Mouse (Mus musculus) heart, embryonic 11.5 days (tissue): ENCODE data around the gene Cchcr1. TPM values are rescaled to one million over a fixed set of nuclear protein-coding genes. Genes with fewer than 3 reads are reported as not detected.

Experiments
- ATAC-seq: fragments of 200-750 bp; cut with Nextera tagmentation; replicated peaks from 2 replicates; pipeline ENCODE4 v1.8.0; 2017; ENCODE audit warnings: moderate library complexity; ENCODE audit not compliant: insufficient number of reproducible peaks, low FRiP score, low TSS enrichment
- H3K27ac ChIP-seq: fragments of 300-500 bp; sonication (generic); 2 replicates; pipeline ENCODE4 v1.5.1; 2014; ENCODE audit warnings: mild to moderate bottlenecking, low read depth, low read length
- H3K27me3 ChIP-seq: fragments of 300-500 bp; sonication (generic); 2 replicates; pipeline ENCODE4 v1.6.1; 2014; ENCODE audit warnings: mild to moderate bottlenecking, low read length, mixed read lengths; ENCODE audit not compliant: control insufficient read depth, insufficient read depth
- H3K36me3 ChIP-seq: fragments of 300-500 bp; sonication (generic); 2 replicates; pipeline ENCODE4 v1.6.1; 2014; ENCODE audit warnings: mild to moderate bottlenecking, low read length, moderate library complexity, mixed read lengths; ENCODE audit not compliant: control insufficient read depth, insufficient read depth
- H3K4me1 ChIP-seq: fragments of 300-500 bp; sonication (generic); 2 replicates; pipeline ENCODE4 v1.6.1; 2014; ENCODE audit warnings: low read length; ENCODE audit not compliant: control insufficient read depth, insufficient read depth
- H3K4me2 ChIP-seq: fragments of 300-500 bp; sonication (generic); 2 replicates; pipeline ENCODE4 v1.6.1; 2014; ENCODE audit warnings: mild to moderate bottlenecking, moderate library complexity
- H3K4me3 ChIP-seq: fragments of 300-500 bp; sonication (generic); 2 replicates; pipeline ENCODE4 v1.5.1; 2014; ENCODE audit warnings: low read depth, low read length
- H3K9ac ChIP-seq: fragments of 300-500 bp; sonication (generic); 2 replicates; pipeline ENCODE4 v1.6.1; 2014; ENCODE audit warnings: mild to moderate bottlenecking, low read depth, low read length, moderate library complexity
- H3K9me3 ChIP-seq: fragments of 300-500 bp; sonication (generic); replicated peaks from 2 replicates; pipeline ENCODE4 v1.6.1; 2016; ENCODE audit warnings: low read length; ENCODE audit not compliant: control insufficient read depth
- WGBS: fragments of 180-500 bp; shearing (Covaris S2); extraction: QIAGEN DNeasy Blood & Tissue Kit; methylation state at CpG from one replicate; pipeline ENCODE4 v1.1.7; 2014; ENCODE audit not compliant: insufficient replicate concordance; 5-methylcytosine and 5-hydroxymethylcytosine counted together
- polyA plus RNA-seq: library from polyadenylated mRNA; unstranded; fragments of >200 nt; fragmentation: Nextera tagmentation; extraction: Ambion mirVana; gene quantifications from 2 replicates; pipeline ENCODE4 v1.2.1, GENCODE M21; 2014

Cchcr1 gene
- polyA plus RNA-seq, 1 experiment from 2014 or later, result 12.8 TPM

- Histone ChIP-seq H3K4me1 (no peaks in the 10 kb centered on the region), H3K9ac (no peak overlapping the region), H3K27ac (no peak overlapping the region), H3K4me3 (no peak overlapping the region), H3K9me3 (no peaks in the 10 kb centered on the region), H3K36me3 (no peaks in the 10 kb centered on the region), H3K4me2 (no peak overlapping the region), H3K27me3 (no peaks in the 10 kb centered on the region)
- ATAC-seq, result no peak
- WGBS, result 96% methylated on average over 7 of the region's 7 CpGs
Measured at GRCm38 (mm10) chr17:35497124-35497523, 19.8 kb upstream of the Cchcr1 start.

GRCm38 (mm10) chr17:35502226-35502625, 14.7 kb upstream of the Cchcr1 start:
- WGBS, result 16% methylated on average over 6 of the region's 6 CpGs

GRCm38 (mm10) chr17:35502762-35503161, 14.1 kb upstream of the Cchcr1 start:
- no peak for ATAC-seq
- Histone ChIP-seq H3K27ac (no peak overlapping the region), H3K9me3 (no peaks in the 10 kb centered on the region), H3K9ac (no peak overlapping the region), H3K36me3 (no peaks in the 10 kb centered on the region), H3K4me3 (no peak overlapping the region), H3K4me1 (no peaks in the 10 kb centered on the region), H3K27me3 (peaks cover 42% of the 10 kb centered on the region), H3K4me2 (no peak overlapping the region)
- 43% methylated on average over 5 of the region's 5 CpGs for WGBS

More at GRCm38 (mm10) chr17:35502226-35502625, 14.7 kb upstream of the Cchcr1 start:
- no peak overlapping the region for H3K27ac ChIP-seq
- H3K4me3 ChIP-seq, result no peak overlapping the region
- no peak overlapping the region for H3K9ac ChIP-seq
- no peak for ATAC-seq
- H3K36me3 ChIP-seq, result no peaks in the 10 kb centered on the region
- H3K4me1 ChIP-seq, result no peaks in the 10 kb centered on the region
- H3K9me3 ChIP-seq, result no peaks in the 10 kb centered on the region
- peaks cover 37% of the 10 kb centered on the region for H3K27me3 ChIP-seq
- H3K4me2 ChIP-seq, result no peak overlapping the region

- WGBS, result 26% methylated on average over 5 of the region's 5 CpGs
Measured at GRCm38 (mm10) chr17:35503849-35504248, 13.1 kb upstream of the Cchcr1 start.

GRCm38 (mm10) chr17:35504628-35505481, 12.0 kb upstream of the Cchcr1 start:
- 15% methylated on average over 8 of the region's 8 CpGs for WGBS
- Histone ChIP-seq H3K4me2 (no peak overlapping the region), H3K4me3 (no peak overlapping the region), H3K36me3 (no peaks in the 10 kb centered on the region), H3K27ac (no peak overlapping the region), H3K4me1 (no peaks in the 10 kb centered on the region), H3K9ac (no peak overlapping the region), H3K27me3 (peaks cover 52% of the 10 kb centered on the region), H3K9me3 (no peaks in the 10 kb centered on the region)
- no peak for ATAC-seq

More at GRCm38 (mm10) chr17:35503849-35504248, 13.1 kb upstream of the Cchcr1 start:
- Histone ChIP-seq H3K36me3 (no peaks in the 10 kb centered on the region), H3K27ac (no peak overlapping the region), H3K9ac (no peak overlapping the region), H3K4me2 (no peak overlapping the region), H3K4me3 (no peak overlapping the region), H3K9me3 (no peaks in the 10 kb centered on the region), H3K27me3 (peaks cover 49% of the 10 kb centered on the region), H3K4me1 (no peaks in the 10 kb centered on the region)
- no peak for ATAC-seq

- ATAC-seq, result no peak
- no peak within 1 kb of the TSS for H3K4me3 ChIP-seq
- H3K4me2 ChIP-seq, result no peak within 1 kb of the TSS
- no peak within 1 kb of the TSS for H3K9ac ChIP-seq
- H3K27me3 ChIP-seq, result peaks cover 52% of the 10 kb centered on the region
- 23% methylated on average over 13 of the region's 13 CpGs for WGBS
- no peaks in the 10 kb centered on the region for H3K4me1 ChIP-seq
- H3K36me3 ChIP-seq, result no peaks in the 10 kb centered on the region
- H3K9me3 ChIP-seq, result no peaks in the 10 kb centered on the region
- no peak within 1 kb of the TSS for H3K27ac ChIP-seq
Measured at GRCm38 (mm10) chr17:35505776-35506175, 11.1 kb upstream of the Cchcr1 start, which contains the start of gene Pou5f1. Gene Pou5f1 (plus strand): TSS chr17:35506018.

- no peak for ATAC-seq
- Histone ChIP-seq H3K27me3 (peaks cover 52% of the 10 kb centered on the region), H3K27ac (no peak overlapping the region), H3K36me3 (no peaks in the 10 kb centered on the region), H3K4me3 (no peak overlapping the region), H3K4me1 (no peaks in the 10 kb centered on the region), H3K4me2 (no peak overlapping the region), H3K9ac (no peak overlapping the region), H3K9me3 (no peaks in the 10 kb centered on the region)
- WGBS, result 7% methylated on average over 10 of the region's 10 CpGs
Measured at GRCm38 (mm10) chr17:35506881-35507280, 10.0 kb upstream of the Cchcr1 start.

GRCm38 (mm10) chr17:35507556-35508260, 9.2 kb upstream of the Cchcr1 start:
- H3K36me3 ChIP-seq, result no peaks in the 10 kb centered on the region; the same call in 1 of the 2 replicates
- ATAC-seq, result no peak
- no peaks in the 10 kb centered on the region for H3K9me3 ChIP-seq
- WGBS, result 17% methylated on average over 13 of the region's 13 CpGs
- H3K27me3 ChIP-seq, result peaks cover 52% of the 10 kb centered on the region
- H3K27ac ChIP-seq, result no peak overlapping the region
- no peak overlapping the region for H3K4me3 ChIP-seq
- H3K4me2 ChIP-seq, result no peak overlapping the region
- H3K9ac ChIP-seq, result no peak overlapping the region
- H3K4me1 ChIP-seq, result no peaks in the 10 kb centered on the region
